Mouse (Mus musculus) subcutaneous adipose tissue, adult 2 months (tissue): ENCODE results near the gene Ang5. TPM values are rescaled to one million over a fixed set of nuclear protein-coding genes. Genes with fewer than 3 reads are reported as not detected.

Source experiments
- polyA plus RNA-seq: library from polyadenylated mRNA; depleted of rRNA; stranded (reverse); fragments of >200 nt; gene quantifications from 2 replicates; pipeline ENCODE4 v1.2.3, GENCODE M21; 2012; ENCODE audit warnings: low replicate concordance; rRNA removed

Ang5 gene
- not detected in 2 replicates for polyA plus RNA-seq

DNA sequence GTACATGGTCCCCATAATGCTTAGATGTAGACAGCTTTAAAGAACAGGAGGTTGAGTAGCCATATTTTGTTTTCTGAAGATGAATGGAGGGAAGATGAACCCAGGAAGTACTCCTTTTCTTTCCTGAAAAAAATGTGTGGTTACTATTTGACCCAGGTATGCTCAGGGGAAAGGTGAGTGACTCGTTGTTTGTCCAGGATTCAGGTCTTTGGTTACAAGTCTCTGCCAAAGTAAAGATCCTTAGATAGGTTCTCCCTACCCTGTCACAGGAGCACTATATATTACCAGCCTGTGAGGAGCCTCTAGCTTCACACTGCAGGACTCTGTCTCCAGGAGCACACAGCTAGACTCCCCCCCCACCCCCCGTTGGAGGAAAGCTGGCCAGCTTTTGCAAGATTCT is at the start of gene Ang5:
Ang5 (plus strand) TSS at position 301 of the 400 bp plus-strand sequence.

GRCm38 (mm10) chr14:43923459-43923858 is 33.4 kb upstream of the Ang5 start, which contains the start of gene Ear10:
Gene Ear10 (minus strand): TSS chr14:43923559.

GRCm38 (mm10) chr14:43924688-43925403 is 32.0 kb upstream of the Ang5 start, which contains the start of gene Gm8113:
Gene Gm8113 (plus strand): TSS chr14:43925390.

DNA sequence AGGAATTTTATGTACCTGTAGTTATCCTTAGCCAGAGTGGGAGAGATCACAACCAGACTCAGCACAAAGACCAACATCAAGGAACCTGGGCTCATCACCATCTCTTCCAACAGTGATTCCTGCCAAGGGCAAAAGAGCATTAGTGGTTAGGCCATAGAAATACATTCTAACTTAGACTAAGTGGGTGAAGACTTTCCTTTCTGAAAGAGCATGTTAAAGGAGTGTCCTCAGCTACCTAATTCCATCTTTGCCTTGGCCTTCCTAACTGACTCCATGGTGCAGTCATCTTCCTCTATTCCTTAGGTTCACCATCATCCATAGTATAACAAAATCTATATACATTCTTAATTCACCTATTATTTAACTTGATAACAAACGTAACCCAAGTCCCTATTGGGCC is 45.3 kb downstream of the Ang5 start, which contains the start of gene Ang6:
Ang6 (minus strand) TSS at position 101 of the 400 bp plus-strand sequence.

Other genes starting within 250 kb of the Ang5 start
- not detected in 2 replicates for gene Gm16506, start 229.6 kb upstream of the Ang5 start, polyA plus RNA-seq
- gene Gm6526, start 209.2 kb upstream of the Ang5 start, polyA plus RNA-seq, result not detected in 2 replicates
- gene Gm8180, start 172.3 kb upstream of the Ang5 start, polyA plus RNA-seq, result not detected in 2 replicates
- 0.26 and 0.82 TPM in 2 replicates for gene Ear1, start 81.6 kb upstream of the Ang5 start, polyA plus RNA-seq
- gene Ear10, start 33.5 kb upstream of the Ang5 start, polyA plus RNA-seq, result not detected in 2 replicates
- 1.5 and 5.7 TPM in 2 replicates for gene Gm8113, start 31.7 kb upstream of the Ang5 start, polyA plus RNA-seq
- not detected in 2 replicates for gene Ang6, start 45.2 kb downstream of the Ang5 start, polyA plus RNA-seq
- gene Ear2, start 145.6 kb downstream of the Ang5 start, polyA plus RNA-seq, result 23.7 and 46.9 TPM in 2 replicates
- gene Gm3327, start 166.8 kb downstream of the Ang5 start, polyA plus RNA-seq, result not detected in 2 replicates
- not detected in 2 replicates for gene Gm8212, start 240.6 kb downstream of the Ang5 start, polyA plus RNA-seq